Mouse (Mus musculus) G1E (cell line): ENCODE results near the gene Col2a1. TPM values are rescaled to one million over a fixed set of nuclear protein-coding genes. Genes with fewer than 3 reads are reported as not detected.

Source experiments
- ATAC-seq: 2 replicates; pipeline ENCODE4 v1.8.0; 2016; ENCODE audit warnings: mild to moderate bottlenecking; ENCODE audit not compliant: insufficient number of reproducible peaks, poor library complexity, low FRiP score, severe bottlenecking; ENCODE audit errors: extremely low read depth
- DNase-seq: peaks from one replicate; pipeline ENCODE4 v3.0.0; 2012; ENCODE audit warnings: low spot score
- H3K27me3 ChIP-seq: 2 replicates; pipeline ENCODE4 v1.6.1; 2012; ENCODE audit warnings: mild to moderate bottlenecking, low read length, inconsistent platforms; ENCODE audit not compliant: insufficient read depth
- H3K36me3 ChIP-seq: replicated peaks from 2 replicates; pipeline ENCODE3; 2012; ENCODE audit warnings: mild to moderate bottlenecking, inconsistent platforms
- H3K4me1 ChIP-seq: 2 replicates; pipeline ENCODE4 v1.6.1; 2012; ENCODE audit warnings: low read depth, low read length, inconsistent platforms, mixed read lengths; ENCODE audit not compliant: insufficient read depth
- H3K4me3 ChIP-seq: 2 replicates; pipeline ENCODE4 v1.5.1; 2012; ENCODE audit warnings: low read depth, mild to moderate bottlenecking, inconsistent platforms, low read length, moderate library complexity, mixed read lengths
- H3K9me3 ChIP-seq: replicated peaks from 2 replicates; pipeline ENCODE4 v1.6.1; 2012; ENCODE audit warnings: inconsistent platforms
- CTCF ChIP-seq: IDR thresholded peaks from 2 replicates; pipeline ENCODE4 v1.5.1; 2012; ENCODE audit warnings: low read depth, low read length, inconsistent platforms, mixed read lengths
- GATA1 ChIP-seq: IDR thresholded peaks from 2 replicates; pipeline ENCODE4 v1.6.1; 2012; ENCODE audit warnings: borderline replicate concordance, low read length, inconsistent platforms, mixed read lengths
- GATA2 ChIP-seq: IDR thresholded peaks from 2 replicates; pipeline ENCODE4 v1.6.1; 2012; ENCODE audit warnings: low read depth, low read length, inconsistent platforms, borderline replicate concordance
- POLR2AphosphoS5 ChIP-seq: IDR thresholded peaks from 2 replicates; pipeline ENCODE4 v1.6.1; 2012; ENCODE audit warnings: low read depth, low read length, inconsistent platforms; ENCODE audit not compliant: insufficient replicate concordance
- TAL1 ChIP-seq: conservative IDR thresholded peaks from 2 replicates; pipeline ENCODE4 v1.6.1; 2012; ENCODE audit warnings: low read depth, low read length, inconsistent platforms, mixed read lengths
- polyA plus RNA-seq: library from polyadenylated mRNA; stranded (reverse); fragments of >175 nt; gene quantifications from 2 replicates; pipeline ENCODE4 v1.2.3, GENCODE M21; 2012
- total RNA-seq, 2 experiments: library from RNA; stranded (forward) in 1 of 2; stranded (reverse) in 1 of 2; fragments of 200-1000 nt in 1 of 2; fragments of >200 nt in 1 of 2; fragmentation: Nextera tagmentation in 1 of 2; gene quantifications; 2 replicates each; pipeline ENCODE4 v1.2.3; 2014 to 2017

Gene Col2a1
- total and polyA plus RNA-seq, 3 experiments = 0.11 TPM; not detected in 2

DNA sequence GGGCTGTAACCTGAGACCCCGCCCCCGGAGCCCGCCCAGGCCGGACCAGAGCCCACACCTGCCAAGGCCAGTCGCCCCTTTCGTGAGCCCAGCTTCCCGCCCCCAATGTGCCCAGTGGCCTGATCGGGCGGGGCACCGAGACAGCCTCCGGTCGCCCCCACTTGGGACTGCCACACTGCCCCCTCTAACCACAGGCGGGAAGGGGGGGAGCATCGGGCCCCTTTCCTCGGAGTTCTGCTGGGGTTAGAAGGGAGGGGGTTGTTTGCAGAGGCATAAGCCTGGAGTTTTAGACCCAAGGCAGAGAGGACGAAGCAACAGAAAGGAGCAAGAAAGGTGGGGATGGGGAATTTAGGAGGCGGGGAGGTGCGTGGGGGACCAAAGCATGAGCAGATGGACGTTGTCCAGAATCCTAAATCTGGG, 255 bp upstream of the Col2a1 start:
- ATAC-seq (no peak), DNase-seq (no peak)
- no peaks in the 10 kb centered on the region for H3K36me3 ChIP-seq
- no peak for TF ChIP-seq POLR2AphosphoS5
- no peak for TF ChIP-seq TAL1
- TF ChIP-seq CTCF = no peak
- no peak for TF ChIP-seq GATA1
- TF ChIP-seq GATA2 = no peak
- H3K9me3 ChIP-seq = no peaks in the 10 kb centered on the region
- H3K4me3 ChIP-seq = no peak overlapping the region
- H3K4me1 ChIP-seq = no peaks in the 10 kb centered on the region
- peaks cover 59% of the 10 kb centered on the region for H3K27me3 ChIP-seq

DNA sequence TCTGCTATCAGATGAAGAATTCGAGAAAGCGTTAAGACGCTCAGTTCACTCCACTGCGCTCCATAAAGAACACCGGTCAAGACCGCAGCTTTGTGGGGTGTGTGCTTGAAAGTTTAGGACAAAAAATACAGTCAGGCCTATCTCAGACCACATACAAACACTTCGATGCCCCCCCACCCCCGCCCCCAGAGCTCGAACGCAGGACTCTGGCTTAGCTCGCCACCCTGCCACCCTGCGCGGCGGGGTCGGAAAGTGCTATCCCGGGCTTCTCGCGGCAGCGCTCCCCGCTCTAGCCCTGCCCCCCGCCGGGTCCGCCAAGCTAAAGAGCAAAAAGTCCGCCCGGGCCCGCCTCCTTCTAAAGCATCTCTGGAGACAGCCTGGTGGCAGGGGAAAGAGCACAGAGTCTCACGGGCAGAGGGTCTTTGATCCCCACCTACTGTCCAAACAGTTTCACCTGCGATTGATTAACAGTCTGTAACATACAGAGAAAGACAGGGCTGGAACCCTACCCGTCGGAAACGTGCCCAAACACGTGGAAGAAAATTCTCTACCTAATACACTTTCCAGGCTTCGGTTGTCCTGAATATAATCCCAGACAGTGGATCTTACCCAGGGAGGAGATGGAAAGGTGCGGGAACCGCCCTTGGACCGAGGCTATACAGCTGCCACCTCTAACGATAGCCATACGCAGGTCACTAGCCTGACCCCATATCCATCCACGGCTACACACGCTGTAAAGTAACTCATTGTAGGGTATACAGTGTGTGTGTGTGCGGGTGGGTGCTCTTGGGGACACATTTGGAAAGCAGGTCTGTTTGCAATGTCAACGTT, 1.3 kb downstream of the Col2a1 start:
- Histone ChIP-seq H3K27me3 (peaks cover 61% of the 10 kb centered on the region), H3K36me3 (no peaks in the 10 kb centered on the region), H3K4me3 (no peak overlapping the region), H3K4me1 (no peaks in the 10 kb centered on the region), H3K9me3 (no peaks in the 10 kb centered on the region)
- no peak for DNase-seq
- TF ChIP-seq GATA2 = no peak
- no peak for TF ChIP-seq CTCF
- no peak for ATAC-seq

DNA sequence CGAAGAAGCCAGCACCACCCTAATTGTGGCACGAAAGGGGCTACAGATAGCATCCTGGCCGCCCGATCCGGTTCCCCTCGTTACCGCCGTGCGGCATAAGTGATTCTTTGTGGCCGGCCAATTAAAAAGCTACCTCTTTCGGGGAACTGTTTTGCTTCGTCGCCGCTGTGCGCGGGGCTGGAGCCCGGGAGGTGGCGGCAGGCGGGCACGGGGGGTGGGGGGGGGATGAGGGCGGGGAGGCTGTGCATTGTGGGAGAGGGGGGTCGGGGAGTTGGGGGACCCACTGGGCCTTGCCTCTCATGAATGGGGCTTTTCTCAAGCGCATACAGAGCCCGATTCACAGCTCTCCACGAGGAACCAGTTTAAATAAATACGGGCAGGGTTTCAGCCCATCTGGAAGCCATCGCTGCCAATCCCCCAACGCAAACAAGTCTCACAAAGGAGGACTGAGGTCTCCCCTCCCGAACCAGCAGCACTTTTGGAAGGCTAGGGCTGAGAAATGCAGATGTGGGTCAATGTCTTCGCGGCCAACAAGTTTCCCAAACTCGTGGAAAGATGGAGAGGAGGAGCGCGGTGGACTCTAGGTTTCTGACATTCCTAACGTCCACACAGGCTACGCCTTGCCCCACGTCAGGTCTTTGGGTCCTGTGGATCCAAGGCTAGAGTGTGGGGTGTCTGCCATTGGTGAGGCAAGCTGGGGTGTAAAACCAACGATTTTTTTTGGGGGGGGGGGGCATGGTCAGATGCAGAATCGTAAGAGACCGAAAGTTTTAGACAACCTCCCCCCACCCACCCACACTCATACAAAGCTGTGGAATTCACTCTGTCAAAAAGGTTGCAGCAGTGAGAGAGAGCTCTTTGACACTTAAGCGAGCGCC, 2.1 kb downstream of the Col2a1 start:
- ATAC-seq (no peak), DNase-seq (no peak)
- TF ChIP-seq CTCF (no peak), GATA1 (no peak), TAL1 (no peak), POLR2AphosphoS5 (no peak), GATA2 (no peak)
- H3K36me3 ChIP-seq = no peaks in the 10 kb centered on the region
- no peaks in the 10 kb centered on the region for H3K4me1 ChIP-seq
- H3K27me3 ChIP-seq = peaks cover 62% of the 10 kb centered on the region
- H3K9me3 ChIP-seq = no peaks in the 10 kb centered on the region
- no peak overlapping the region for H3K4me3 ChIP-seq

DNA sequence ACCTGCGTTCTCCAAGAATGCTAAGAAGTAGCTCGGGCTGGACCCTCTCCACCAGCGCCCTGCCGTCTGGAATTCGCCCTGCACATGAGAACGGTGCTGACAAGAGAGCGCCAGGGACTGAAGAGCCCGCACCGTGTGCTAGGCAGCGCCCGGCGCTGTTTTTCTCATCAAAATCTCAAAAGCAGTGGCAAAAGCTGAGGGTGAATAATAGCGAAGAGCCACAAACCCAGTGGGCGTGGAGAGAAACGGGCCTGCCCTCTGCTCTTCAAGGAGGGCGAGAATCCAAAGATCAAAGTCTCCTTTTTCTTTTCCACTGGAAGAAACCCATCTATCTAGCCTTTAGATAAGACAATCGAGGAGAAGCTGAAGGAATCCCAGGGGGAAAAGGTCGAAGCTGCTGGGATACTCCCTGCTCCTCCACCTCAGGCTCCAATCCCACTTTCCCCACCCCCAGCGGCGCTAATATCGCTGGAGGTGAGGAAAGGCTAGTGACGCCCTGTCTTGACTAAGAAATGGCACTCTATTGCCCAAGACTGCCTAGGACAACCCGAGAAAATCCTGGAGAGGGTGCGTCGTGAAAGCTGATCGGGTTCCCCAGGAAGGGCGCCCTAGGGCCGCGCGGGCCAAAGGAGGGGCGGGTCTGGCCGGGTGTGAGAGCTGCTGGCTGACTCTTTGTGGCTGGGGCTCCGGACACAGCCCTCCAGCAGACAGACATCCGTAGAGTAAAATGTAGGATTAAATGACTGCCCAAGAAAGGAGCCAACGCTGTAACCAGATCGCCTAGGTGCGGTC, 3.0 kb downstream of the Col2a1 start:
- H3K9me3 ChIP-seq = no peaks in the 10 kb centered on the region
- no peaks in the 10 kb centered on the region for H3K4me1 ChIP-seq
- H3K27me3 ChIP-seq = peaks cover 57% of the 10 kb centered on the region
- no peak for TF ChIP-seq TAL1
- TF ChIP-seq GATA1 = no peak
- no peak overlapping the region for H3K4me3 ChIP-seq
- no peak for DNase-seq
- ATAC-seq = no peak
- H3K36me3 ChIP-seq = no peaks in the 10 kb centered on the region

DNA sequence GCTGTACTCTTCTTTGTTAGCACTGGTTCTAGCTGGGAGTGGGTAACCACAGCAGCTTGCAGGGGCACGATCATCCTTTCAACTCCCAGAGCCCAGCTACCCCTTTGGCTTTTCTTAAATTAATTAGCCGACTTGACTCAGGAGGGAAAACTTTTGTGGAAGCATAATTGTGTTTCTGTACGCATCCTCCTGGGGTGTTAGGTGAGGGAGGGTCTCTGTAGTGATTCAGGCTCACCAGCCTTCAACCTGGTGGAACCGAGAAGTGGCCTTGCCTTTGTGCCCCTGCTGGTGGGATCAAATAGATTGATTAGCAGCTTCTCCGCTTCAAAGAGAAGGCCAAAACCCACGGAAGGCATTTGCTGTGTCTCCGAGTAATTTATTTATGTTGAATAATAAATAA, 4.5 kb downstream of the Col2a1 start:
- ATAC-seq (no peak), DNase-seq (no peak)
- H3K27me3 ChIP-seq = peaks cover 48% of the 10 kb centered on the region
- no peaks in the 10 kb centered on the region for H3K4me1 ChIP-seq
- H3K9me3 ChIP-seq = no peaks in the 10 kb centered on the region
- TF ChIP-seq TAL1 = no peak
- no peak for TF ChIP-seq GATA1
- TF ChIP-seq POLR2AphosphoS5 = no peak
- TF ChIP-seq CTCF = no peak
- TF ChIP-seq GATA2 = no peak
- H3K36me3 ChIP-seq = no peaks in the 10 kb centered on the region
- no peak overlapping the region for H3K4me3 ChIP-seq

DNA sequence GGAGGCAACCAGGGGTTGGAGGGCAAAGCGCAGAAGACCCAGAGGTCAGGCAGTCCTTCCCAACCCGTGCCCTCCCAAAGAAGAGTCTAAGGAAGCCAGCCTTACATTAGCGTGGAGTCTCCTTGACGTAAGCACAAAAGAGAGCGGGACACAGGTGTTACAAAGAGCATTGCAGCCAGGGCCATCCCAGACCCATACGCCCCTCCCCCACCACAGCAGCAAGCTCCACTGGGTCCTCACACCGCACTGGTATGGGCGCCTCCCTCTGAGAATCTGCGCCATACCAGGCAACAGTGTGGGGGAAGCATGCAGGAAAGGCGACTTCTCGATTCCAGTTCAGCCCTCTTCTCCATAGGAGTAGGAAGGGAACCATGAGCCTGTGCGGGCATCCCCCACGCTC, 4.9 kb downstream of the Col2a1 start:
- Histone ChIP-seq H3K27me3 (peaks cover 46% of the 10 kb centered on the region), H3K4me3 (no peak overlapping the region), H3K9me3 (no peaks in the 10 kb centered on the region), H3K36me3 (no peaks in the 10 kb centered on the region), H3K4me1 (no peaks in the 10 kb centered on the region)
- TF ChIP-seq CTCF (no peak), POLR2AphosphoS5 (no peak), GATA1 (no peak), TAL1 (no peak), GATA2 (no peak)
- ATAC-seq (no peak), DNase-seq (no peak)
